Mouse (Mus musculus) ovary, adult 2 months (tissue): ENCODE results near the gene Nkx6-2. TPM values are rescaled to one million over a fixed set of nuclear protein-coding genes. Genes with fewer than 3 reads are reported as not detected.

Experiments
- polyA plus RNA-seq: library from polyadenylated mRNA; depleted of rRNA; stranded (reverse); fragments of >200 nt; gene quantifications from 2 replicates; pipeline ENCODE4 v1.2.3, GENCODE M21; 2012; rRNA removed

Nkx6-2 gene
- polyA plus RNA-seq = 0.40 and 0.91 TPM in 2 replicates

GRCm38 (mm10) chr7:139582595-139582994 is at the start of gene Nkx6-2:
Gene Nkx6-2, minus strand, starts transcription at chr7:139582797.

Other genes with a start within 250 kb of the Nkx6-2 start
- 28.1 and 36.9 TPM in 2 replicates for gene Inpp5a, start 193.7 kb downstream of the Nkx6-2 start, polyA plus RNA-seq
- gene Cfap46, start 101.0 kb upstream of the Nkx6-2 start, polyA plus RNA-seq = 11.6 and 13.5 TPM in 2 replicates